Mouse (Mus musculus) left cerebral cortex, adult 11 months (tissue): ENCODE measurements around the gene Aph1b.
A peak's percentile ranks its signal among the peaks of the same experiment; 100 is the strongest.
"Not testable (repeated sequence)": the region's sequence is repeated elsewhere in the genome, so short reads cannot be mapped to it uniquely, and the experiment has no call there.

Source experiments
- DNase-seq: peaks from one replicate; pipeline ENCODE4 v3.0.0; 2022; ENCODE audit warnings: low spot score

Aph1b gene

DNA sequence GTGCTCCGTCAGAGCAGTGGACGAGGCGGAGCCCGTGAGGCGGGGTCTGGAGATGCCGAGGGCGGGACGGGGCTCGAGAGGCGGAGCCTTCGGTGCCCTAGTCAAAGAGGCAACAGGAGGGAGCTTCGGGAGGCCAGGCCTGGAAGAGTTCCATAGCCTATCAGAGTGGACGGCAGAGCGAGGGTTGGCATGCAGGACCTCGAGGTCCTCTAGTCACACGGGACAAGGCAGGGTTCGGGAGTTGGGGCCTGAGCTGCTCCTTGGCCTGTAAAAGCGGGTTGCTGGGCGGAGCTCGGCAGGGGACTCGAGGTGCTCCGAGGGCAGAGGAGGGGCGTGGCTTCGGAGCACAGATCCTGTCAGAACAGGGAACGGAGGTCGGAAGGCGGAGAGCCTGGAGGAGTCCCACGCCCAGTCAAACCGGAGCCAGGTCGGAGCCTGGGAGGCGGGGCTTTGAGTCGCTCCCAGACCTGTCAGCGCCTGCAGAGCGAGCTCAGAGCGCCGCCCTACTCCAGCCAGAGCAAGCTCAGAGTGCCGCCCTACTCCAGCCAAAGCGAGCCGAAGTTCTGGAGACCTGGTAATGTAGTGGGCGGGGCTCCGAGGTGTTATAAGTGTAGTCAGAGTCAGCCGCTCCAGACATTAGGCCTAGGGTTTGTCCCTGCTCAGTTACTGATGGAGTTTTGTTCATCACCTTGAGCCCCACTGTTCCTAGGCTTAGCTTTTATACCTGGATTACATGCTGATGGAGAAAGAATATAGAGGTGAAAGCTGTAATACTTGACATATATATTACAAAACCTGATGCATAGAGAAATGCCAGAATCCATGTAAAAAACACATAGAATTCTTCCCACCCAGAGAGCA lies at the start of gene Aph1b:
TSS of gene Aph1b (minus strand) at position 27 of the 861 bp plus-strand sequence.
- peak; percentile 92 for DNase-seq

- no peak for DNase-seq
Measured at GRCm38 (mm10) chr9:66835097-66835480, 39.8 kb upstream of the Aph1b start.

DNA sequence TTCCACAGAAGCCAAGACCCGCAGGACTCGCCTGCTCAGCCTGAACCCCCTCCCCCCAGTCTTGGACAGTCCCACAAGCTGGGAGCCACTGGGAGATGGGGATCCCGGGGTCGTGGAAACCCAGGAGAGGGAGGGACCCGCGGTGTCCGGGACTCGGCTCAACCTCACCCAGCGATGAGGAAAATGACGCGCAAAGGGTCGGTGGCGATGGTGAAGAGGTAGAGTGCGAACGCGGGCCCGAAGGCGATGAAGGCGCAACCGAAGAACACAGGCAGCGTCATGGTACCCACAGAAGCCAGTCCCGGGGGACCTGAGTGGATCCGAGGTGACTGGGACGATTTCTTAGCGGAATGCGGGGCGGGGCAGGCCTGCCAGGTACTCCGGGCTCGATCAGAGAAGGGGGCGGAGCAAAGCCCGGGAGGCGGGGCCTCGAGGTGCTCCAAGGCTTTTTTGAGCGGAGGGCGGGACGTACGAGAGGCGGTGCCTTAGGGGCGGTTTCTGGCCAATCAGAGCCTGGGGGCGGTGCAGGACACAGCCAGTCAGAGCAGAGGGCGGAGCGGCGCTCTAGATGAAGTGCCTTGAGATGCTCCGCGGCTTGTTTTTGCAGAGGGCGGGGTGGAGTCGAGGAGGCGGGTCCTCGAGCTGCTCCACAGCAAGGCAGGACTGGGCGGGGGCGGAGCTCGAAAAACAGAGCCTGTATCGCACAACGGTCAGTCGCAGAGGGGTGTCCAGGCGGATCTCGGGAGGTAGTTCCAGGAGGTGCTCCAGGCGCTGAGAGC lies 39.2 kb upstream of the Aph1b start, which contains the start of gene Aph1c:
TSS of gene Aph1c (minus strand) at position 409 of the 779 bp plus-strand sequence.
- DNase-seq = peak; percentile 99

- no peak for DNase-seq
Measured at GRCm38 (mm10) chr9:66833851-66834250, 38.6 kb upstream of the Aph1b start.

GRCm38 (mm10) chr9:66832366-66832908 lies 37.1 kb upstream of the Aph1b start:
- no peak for DNase-seq

- no peak for DNase-seq
Measured at GRCm38 (mm10) chr9:66825990-66826389, 30.7 kb upstream of the Aph1b start.

GRCm38 (mm10) chr9:66822255-66822654 lies 27.0 kb upstream of the Aph1b start:
- DNase-seq = not testable (repeated sequence)

GRCm38 (mm10) chr9:66820996-66821395 lies 25.7 kb upstream of the Aph1b start:
- no peak for DNase-seq

DNA sequence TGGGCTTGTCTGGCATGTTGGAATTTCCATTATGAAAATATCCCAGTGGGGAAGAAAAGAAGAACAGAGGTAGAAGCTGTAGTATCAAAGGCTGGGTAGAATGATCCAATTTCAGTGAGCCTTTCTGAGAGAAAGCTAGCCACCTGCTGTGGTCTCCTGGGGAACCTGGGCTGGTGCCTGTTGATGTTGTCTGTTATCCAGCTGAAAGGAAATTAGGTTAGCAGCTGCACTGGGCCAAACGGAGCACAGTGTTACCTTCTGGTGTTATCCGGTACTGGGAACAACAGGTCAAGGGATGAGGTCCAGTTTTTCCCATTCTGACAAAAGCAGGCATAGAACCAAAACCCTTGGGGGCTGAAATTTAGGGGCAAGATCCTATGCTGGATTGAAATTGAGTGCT lies 18.1 kb upstream of the Aph1b start:
- no peak for DNase-seq

DNA sequence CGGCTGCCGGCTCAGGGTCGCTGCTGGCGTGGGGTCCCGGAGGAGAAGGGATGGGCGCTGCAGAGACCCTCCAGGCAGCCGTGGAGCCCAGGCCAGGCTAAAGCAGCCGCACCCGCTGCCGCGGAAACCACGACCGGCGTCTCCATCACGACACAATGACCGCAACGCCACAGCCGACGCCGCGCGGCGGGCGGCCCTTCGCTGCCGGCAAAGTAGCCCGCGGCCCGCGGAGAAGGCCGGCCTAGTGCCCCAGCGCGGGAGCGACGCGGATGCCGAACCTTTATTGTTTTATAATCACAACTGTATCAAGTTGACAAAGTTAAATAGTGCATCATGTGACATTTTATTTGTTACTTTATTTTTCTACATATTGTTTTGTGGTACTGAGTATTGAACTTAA lies 10.7 kb upstream of the Aph1b start:
- not testable (repeated sequence) for DNase-seq

DNA sequence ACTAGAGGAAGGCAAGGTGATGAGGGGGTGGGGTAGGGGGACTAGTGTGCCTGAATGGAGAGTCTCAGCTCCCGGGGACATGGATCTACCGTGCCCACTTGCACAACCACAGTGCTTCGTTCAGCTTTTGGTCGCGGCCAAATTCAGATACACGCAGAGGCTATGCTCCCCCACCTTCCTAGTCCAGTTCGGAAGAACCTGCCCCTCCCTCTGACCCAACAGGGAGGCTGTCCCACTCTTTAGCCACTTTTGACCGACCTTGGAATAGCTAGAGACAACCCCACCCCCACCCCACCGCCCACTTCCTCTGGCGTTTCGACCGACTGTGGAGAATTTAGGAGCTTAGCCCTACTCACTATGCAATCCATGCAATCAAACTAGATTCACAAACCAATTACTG lies 6.7 kb upstream of the Aph1b start:
- no peak for DNase-seq

DNA sequence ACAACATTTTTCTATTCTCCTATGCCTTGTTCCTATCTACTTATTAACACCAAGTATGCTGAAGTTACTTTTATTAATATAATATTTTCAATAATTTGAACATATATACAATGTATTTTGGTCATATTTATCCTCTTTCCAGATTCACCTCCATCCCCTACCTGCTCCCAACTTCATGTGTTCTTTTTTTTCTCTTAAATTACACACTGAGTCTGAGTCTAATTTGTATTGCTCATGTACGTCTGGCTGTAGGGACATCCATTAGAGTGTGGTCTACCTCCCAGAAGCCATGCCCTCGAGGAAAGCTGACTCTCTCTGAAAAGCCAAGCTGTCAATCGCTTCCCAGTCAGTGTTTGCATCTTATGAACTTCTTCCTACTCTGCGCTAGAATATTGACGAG lies 1.4 kb upstream of the Aph1b start, which contains the start of gene Gm10647:
TSS of gene Gm10647 (plus strand) at position 301 of the 400 bp plus-strand sequence.
- DNase-seq = no peak

GRCm38 (mm10) chr9:66794629-66795463 lies 444 bp downstream of the Aph1b start:
- no peak for DNase-seq

- DNase-seq = no peak
Measured at GRCm38 (mm10) chr9:66787821-66788220, 7.5 kb downstream of the Aph1b start.

DNA sequence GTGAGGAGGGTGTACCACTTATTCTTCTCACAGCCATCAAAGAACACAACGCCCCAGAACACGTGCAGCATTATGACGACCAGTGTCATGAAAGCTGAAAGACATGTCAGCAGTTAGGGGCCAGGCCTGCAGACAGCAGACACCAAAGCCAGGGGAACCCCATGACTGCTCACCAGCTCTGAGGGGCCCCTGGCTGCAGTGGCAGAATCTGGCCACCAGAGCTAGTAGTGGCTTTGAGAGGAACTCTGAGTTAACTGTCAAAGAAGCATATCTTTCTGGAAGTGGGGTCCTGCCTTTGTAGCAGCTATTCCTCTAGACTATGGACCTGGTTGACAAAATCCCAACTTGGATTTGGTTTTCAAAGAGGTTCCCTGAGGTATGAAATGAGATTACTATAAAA lies 10.7 kb downstream of the Aph1b start:
- DNase-seq = not testable (repeated sequence)

DNA sequence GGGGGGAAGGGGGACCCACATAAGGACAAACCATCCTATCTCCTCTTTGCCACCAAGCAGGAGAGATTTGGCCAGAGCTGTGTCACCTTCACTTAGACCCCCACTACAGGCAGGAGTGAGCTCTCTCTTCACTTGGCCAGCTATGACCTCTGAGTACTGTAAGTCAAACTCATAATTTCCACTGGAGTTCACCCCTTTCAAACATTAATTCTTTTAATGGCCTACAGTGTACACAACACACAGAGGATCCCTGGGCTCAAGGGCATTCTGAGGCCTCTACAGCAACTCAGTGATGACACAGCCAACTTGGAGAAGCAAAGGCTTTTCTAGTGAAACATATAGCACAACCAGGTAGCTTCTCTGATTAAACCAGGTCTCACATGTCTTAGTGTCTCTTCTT lies 24.6 kb downstream of the Aph1b start:
- no peak for DNase-seq

DNA sequence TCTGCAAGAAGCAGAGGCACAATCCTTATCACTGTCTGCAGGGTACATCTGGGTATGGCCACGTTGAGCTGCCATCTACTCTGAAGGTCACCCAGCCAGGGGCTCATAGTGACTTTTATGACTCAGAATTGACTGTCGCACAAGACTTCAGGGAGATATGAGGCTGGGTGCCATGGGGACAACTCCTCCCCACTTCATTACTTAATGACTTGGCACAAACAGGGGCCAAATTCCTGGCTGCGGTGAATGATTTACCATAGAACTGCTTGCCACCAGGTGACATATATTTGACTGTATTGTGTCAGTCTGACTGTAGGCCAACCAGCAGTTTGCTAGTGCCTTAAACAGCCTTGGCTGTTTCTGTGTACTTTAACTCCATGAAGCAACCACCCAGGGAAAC lies 26.0 kb downstream of the Aph1b start:
- DNase-seq = no peak

DNA sequence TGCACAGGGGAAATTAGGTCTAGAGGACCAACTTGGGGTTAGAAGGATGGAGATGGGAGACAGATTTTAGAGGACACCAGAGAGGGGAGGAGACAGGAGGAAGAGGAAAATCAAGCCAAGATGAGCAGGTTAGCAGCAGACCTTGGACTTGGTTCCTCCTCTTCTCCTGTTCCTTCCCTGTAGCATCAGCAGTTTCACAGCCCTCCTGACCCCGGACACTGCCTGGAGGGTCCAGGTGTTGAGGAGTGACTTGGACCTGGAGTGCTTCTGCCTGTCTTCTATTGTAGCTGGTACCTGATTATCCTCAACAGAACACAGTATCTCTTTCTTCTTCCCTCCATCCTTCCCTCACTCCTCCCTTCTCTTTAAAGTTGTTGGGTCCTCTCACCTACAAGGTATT lies 26.6 kb downstream of the Aph1b start:
- DNase-seq = no peak

GRCm38 (mm10) chr9:66760991-66761390 lies 34.3 kb downstream of the Aph1b start:
- no peak for DNase-seq

GRCm38 (mm10) chr9:66752849-66753248 lies 42.4 kb downstream of the Aph1b start:
- DNase-seq = peak; percentile 61

GRCm38 (mm10) chr9:66748390-66748789 lies 46.9 kb downstream of the Aph1b start:
- DNase-seq = peak; percentile 49

- DNase-seq = no peak
Measured at GRCm38 (mm10) chr9:66744531-66744930, 50.8 kb downstream of the Aph1b start.
